Comparison of ENCODE assay signal across 28 mouse cellular contexts in genomic region chr11:36214589-36214988, GRCm38 (mm10).
"Had no signal": no experiment of that assay in that cellular context is flagged by ENCODE, and none has a peak within 500 bp of the region (broad histone marks: within the 10 kb centered on the region; RNA-seq: fewer than 3 reads in every experiment).

No protein-coding gene starts in this region.

- H3K27ac ChIP-seq: embryonic facial prominence, embryonic 10.5 days; embryonic facial prominence, embryonic 12.5 days; embryonic facial prominence, embryonic 13.5 days; embryonic facial prominence, embryonic 15.5 days; forebrain, embryonic 10.5 days; forebrain, embryonic 12.5 days; forebrain, embryonic 13.5 days; forebrain, embryonic 15.5 days; gastrocnemius, adult 2 months had no signal

- H3K4me2 ChIP-seq: embryonic facial prominence, embryonic 12.5 days; embryonic facial prominence, embryonic 13.5 days; embryonic facial prominence, embryonic 15.5 days; forebrain, embryonic 12.5 days; forebrain, embryonic 13.5 days; forebrain, embryonic 15.5 days had no signal

- ATAC-seq: forebrain, embryonic 13.5 days; forebrain, embryonic 14.5 days; forebrain, embryonic 15.5 days; forebrain, embryonic 16.5 days; forebrain, postnatal 0 days had no signal

- H3K27me3 ChIP-seq: embryonic facial prominence, embryonic 12.5 days; embryonic facial prominence, embryonic 13.5 days; embryonic facial prominence, embryonic 15.5 days; forebrain, embryonic 12.5 days; forebrain, embryonic 13.5 days; forebrain, embryonic 15.5 days had no signal

- H3K36me3 ChIP-seq: embryonic facial prominence, embryonic 10.5 days; embryonic facial prominence, embryonic 12.5 days; embryonic facial prominence, embryonic 13.5 days; embryonic facial prominence, embryonic 15.5 days; forebrain, embryonic 10.5 days; forebrain, embryonic 12.5 days; forebrain, embryonic 15.5 days had no signal

- H3K9ac ChIP-seq: embryonic facial prominence, embryonic 12.5 days; embryonic facial prominence, embryonic 13.5 days; embryonic facial prominence, embryonic 15.5 days; forebrain, embryonic 12.5 days; forebrain, embryonic 13.5 days; forebrain, embryonic 15.5 days; forebrain, postnatal 0 days had no signal

- DNase-seq: cerebellum, adult 18-20 months; cerebellum, adult 2 months; cerebellum, adult 8-10 months; cerebellum, adult 9-10 months; cerebellum, adult 9-11 months; cerebellum, postnatal 10 days; cerebellum, postnatal 14 days; cerebellum, postnatal 25 days; cerebellum, postnatal 36 days; embryo, embryonic 11 days; forebrain, postnatal 0 days; gastrocnemius, adult 2 months; gastrocnemius, postnatal 10 days; gastrocnemius, postnatal 14 days; gastrocnemius, postnatal 25 days; gastrocnemius, postnatal 36 days; heart, adult 18-20 months had no signal

- H3K4me1 ChIP-seq: embryonic facial prominence, embryonic 10.5 days; embryonic facial prominence, embryonic 12.5 days; embryonic facial prominence, embryonic 13.5 days; embryonic facial prominence, embryonic 15.5 days; forebrain, embryonic 10.5 days; forebrain, embryonic 12.5 days had no signal

- H3K4me3 ChIP-seq: embryonic facial prominence, embryonic 10.5 days; embryonic facial prominence, embryonic 12.5 days; embryonic facial prominence, embryonic 13.5 days; embryonic facial prominence, embryonic 15.5 days; erythroblast, embryonic 14.5 days; forebrain, embryonic 10.5 days; forebrain, embryonic 12.5 days; forebrain, embryonic 13.5 days; forebrain, embryonic 15.5 days; gastrocnemius, adult 2 months had no signal

- H3K9me3 ChIP-seq: embryonic facial prominence, embryonic 10.5 days; embryonic facial prominence, embryonic 12.5 days; embryonic facial prominence, embryonic 13.5 days; embryonic facial prominence, embryonic 15.5 days; forebrain, embryonic 10.5 days; forebrain, embryonic 12.5 days; forebrain, embryonic 13.5 days; forebrain, embryonic 15.5 days had no signal
